Mouse (Mus musculus): Measurements from ENCODE around the gene Ilf2. TPM values are rescaled to one million over a fixed set of nuclear protein-coding genes. Genes with fewer than 3 reads are reported as not detected.

Gene Ilf2
- total RNA-seq, 2 experiments from 2014 or later: 83.1 to 84.0 TPM

Other genes starting within 250 kb of the Ilf2 start
- 10 to 100 TPM; 44.1 to 46.2 TPM for gene Jtb, start 244.5 kb upstream of the Ilf2 start, total RNA-seq (2021)
- under 1 TPM in 1 of 2 experiments, not detected in 1; 0.41 TPM for gene Creb3l4, start 232.6 kb upstream of the Ilf2 start, total RNA-seq (2021)
- gene Slc39a1, start 228.0 kb upstream of the Ilf2 start, total RNA-seq (2021): 10 to 100 TPM; 39.0 to 45.3 TPM
- 10 to 100 TPM; 36.4 to 45.7 TPM for gene Crtc2, start 222.0 kb upstream of the Ilf2 start, total RNA-seq (2021)
- gene Dennd4b, start 210.9 kb upstream of the Ilf2 start, total RNA-seq (2021): 10 to 100 TPM; 30.1 to 31.9 TPM
- gene Gatad2b, start 182.9 kb upstream of the Ilf2 start, total RNA-seq (2021): 100 to 1,000 TPM; 104 to 106 TPM
- gene Slc27a3, start 86.2 kb upstream of the Ilf2 start, total RNA-seq (2021): 10 to 100 TPM; 12.3 to 12.7 TPM
- 10 to 100 TPM; 65.1 to 68.4 TPM for gene Ints3, start 42.5 kb upstream of the Ilf2 start, total RNA-seq (2021)
- gene Npr1, start 10.3 kb upstream of the Ilf2 start, total RNA-seq (2021): 1 to 10 TPM; 5.7 to 5.9 TPM
- gene Snapin, start 14.9 kb downstream of the Ilf2 start, total RNA-seq (2021): 10 to 100 TPM; 58.7 to 59.6 TPM
- gene Chtop, start 33.4 kb downstream of the Ilf2 start, total RNA-seq (2021): 100 to 1,000 TPM; 148 TPM
- 100 to 1,000 TPM in 1 of 2 experiments, 10 to 100 TPM in 1; 91.3 to 102 TPM for gene S100a1, start 38.3 kb downstream of the Ilf2 start, total RNA-seq (2021)
- gene S100a13, start 38.3 kb downstream of the Ilf2 start, total RNA-seq (2021): 10 to 100 TPM; 19.4 to 21.3 TPM
- 1 to 10 TPM in 1 of 2 experiments, under 1 TPM in 1; 0.62 to 1.5 TPM for gene S100a14, start 50.7 kb downstream of the Ilf2 start, total RNA-seq (2021)
- gene S100a16, start 61.1 kb downstream of the Ilf2 start, total RNA-seq (2021): 10 to 100 TPM; 91.1 to 93.7 TPM
- under 1 TPM in 1 of 2 experiments, not detected in 1; 0.41 TPM for gene S100a3, start 84.5 kb downstream of the Ilf2 start, total RNA-seq (2021)
- not detected for gene S100a2, start 114.1 kb downstream of the Ilf2 start, total RNA-seq (2021)
- gene Gm42674, start 125.8 kb downstream of the Ilf2 start, total RNA-seq (2021): 1 to 10 TPM in 1 of 2 experiments, not detected in 1; 1.4 TPM
- 1 to 10 TPM; 2.9 to 5.3 TPM for gene S100a4, start 127.6 kb downstream of the Ilf2 start, total RNA-seq (2021)
- 1 to 10 TPM in 1 of 2 experiments, not detected in 1; 1.5 TPM for gene S100a5, start 132.4 kb downstream of the Ilf2 start, total RNA-seq (2021)
- 10 to 100 TPM; 23.5 to 24.6 TPM for gene S100a6, start 136.8 kb downstream of the Ilf2 start, total RNA-seq (2021)
- under 1 TPM in 1 of 2 experiments, not detected in 1; 0.25 TPM for gene S100a7a, start 177.9 kb downstream of the Ilf2 start, total RNA-seq (2021)
- gene S100a8, start 192.9 kb downstream of the Ilf2 start, total RNA-seq (2021): not detected
- not detected for gene S100a9, start 219.6 kb downstream of the Ilf2 start, total RNA-seq (2021)